ENCODE assay signal across 7 mouse cellular contexts in the genomic region with DNA sequence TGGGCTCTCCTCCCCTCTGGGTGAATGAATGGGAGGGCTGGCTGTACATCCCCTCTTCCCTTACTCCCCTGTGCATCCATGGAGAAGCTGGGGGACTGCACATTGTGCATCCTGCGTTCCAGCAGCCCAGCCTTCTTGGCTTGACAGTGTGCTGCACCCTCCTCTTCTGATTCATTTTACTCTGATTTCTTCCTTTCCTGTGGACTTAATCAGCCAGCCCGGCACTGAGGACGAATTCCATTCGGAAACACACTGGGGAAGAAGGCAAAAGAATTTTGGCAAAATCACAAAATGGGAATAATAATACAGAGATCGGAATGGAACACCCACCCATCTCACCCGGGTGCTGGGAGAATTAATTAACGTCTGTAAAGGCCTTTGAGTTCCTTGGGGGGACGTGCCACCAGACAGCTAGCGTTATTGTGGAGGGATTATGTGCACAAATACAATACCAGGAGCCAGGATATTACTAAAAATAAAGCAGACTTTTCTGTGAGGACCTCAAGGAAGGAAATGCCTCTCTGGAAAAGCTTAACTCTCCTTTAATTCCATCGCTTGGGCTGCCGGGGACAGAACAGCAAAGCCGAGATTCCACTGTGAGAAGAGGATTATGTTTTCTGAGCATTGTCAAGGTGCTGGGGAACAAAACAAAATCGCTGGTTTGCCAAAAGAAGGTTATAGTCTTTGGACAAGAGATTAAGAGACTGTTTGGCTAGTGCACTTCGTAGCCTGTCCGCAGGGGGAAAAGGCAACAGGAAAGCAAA. TPM values are rescaled to one million over a fixed set of nuclear protein-coding genes. Genes with fewer than 3 reads are reported as not detected.
A peak's percentile ranks its signal among the peaks of the same experiment; 100 is the strongest.
DNase-seq lines count a peak whose midpoint lies in the region; ATAC-seq lines count a peak whose summit lies in the region.

No protein-coding gene starts in this region.

- no peaks in the 10 kb centered on the region for H3K9me3 ChIP-seq in forebrain, embryonic 11.5 days (ENCODE audit: control insufficient read depth, low read length)
- H3K9me3 ChIP-seq in limb, embryonic 12.5 days, result no peaks in the 10 kb centered on the region

- peak overlapping the region; percentile 92 for H3K27ac ChIP-seq in forebrain, embryonic 11.5 days (ENCODE audit: low read depth, low read length)
- peak overlapping the region; percentile 64; the same call in 1 of the 2 replicates for H3K27ac ChIP-seq in limb, embryonic 12.5 days

- 5% methylated on average over 15 of the region's 15 CpGs for WGBS in forebrain, embryonic 11.5 days
- 33% methylated on average over 15 of the region's 15 CpGs for WGBS in limb, embryonic 12.5 days

- no peaks in the 10 kb centered on the region for H3K36me3 ChIP-seq in forebrain, embryonic 11.5 days (ENCODE audit: control insufficient read depth, insufficient read depth, low read length)
- H3K36me3 ChIP-seq in limb, embryonic 12.5 days, result peaks cover 2% of the 10 kb centered on the region; the same call in 1 of the 2 replicates

- peak; percentile 86 for ATAC-seq in forebrain, embryonic 11.5 days (replicated peaks; ENCODE audit: low FRiP score)
- ATAC-seq in limb, embryonic 12.5 days (ENCODE audit: insufficient number of reproducible peaks, insufficient read depth, low FRiP score, low TSS enrichment, low read depth), result no peak

- peak overlapping the region; percentile 11; the same call in 1 of the 2 replicates for H3K4me3 ChIP-seq in forebrain, embryonic 11.5 days (ENCODE audit: low read depth, low read length)
- 0 out of 2 replicates have a peak overlapping the region, but pooled peaks have one; percentile 3 for H3K4me3 ChIP-seq in limb, embryonic 12.5 days (replicated peaks)

- no peaks in the 10 kb centered on the region for H3K27me3 ChIP-seq in forebrain, embryonic 11.5 days (ENCODE audit: control insufficient read depth, insufficient read depth, low read length)
- H3K27me3 ChIP-seq in limb, embryonic 12.5 days, result no peaks in the 10 kb centered on the region

- H3K9ac ChIP-seq in forebrain, embryonic 11.5 days (ENCODE audit: low read length), result peak overlapping the region; percentile 20
- H3K9ac ChIP-seq in limb, embryonic 12.5 days (replicated peaks), result peak overlapping the region; percentile 42; the same call in 1 of the 2 replicates

- peak overlapping the region; percentile 42 for H3K4me2 ChIP-seq in forebrain, embryonic 11.5 days (ENCODE audit: low read depth, low read length, severe bottlenecking)
- H3K4me2 ChIP-seq in limb, embryonic 12.5 days, result peak overlapping the region; percentile 47

- peaks cover 11% of the 10 kb centered on the region for H3K4me1 ChIP-seq in forebrain, embryonic 11.5 days (replicated peaks; ENCODE audit: control insufficient read depth, insufficient read depth, low read length)
- peaks cover 18% of the 10 kb centered on the region for H3K4me1 ChIP-seq in limb, embryonic 12.5 days (replicated peaks)

- peak; percentile 50 for DNase-seq in lung, postnatal 10 days
- DNase-seq in lung, postnatal 25 days (ENCODE audit: low spot score), result no peak
- peak; percentile 72 for DNase-seq in forebrain, embryonic 11.5 days (ENCODE audit: low spot score)
- DNase-seq in heart, postnatal 4 days, result peak; percentile 42
- peak; percentile 21 for DNase-seq in skeletal muscle tissue, adult 2 months (ENCODE audit: low read depth, low spot score)
- no peak for DNase-seq in spleen, postnatal 10 days (ENCODE audit: low spot score in 2 of 2)

RNA-seq across cellular contexts. Expression of gene Spry1, which starts 53.6 kb away (rescaled TPM):
- polyA plus RNA-seq in forebrain, embryonic 11.5 days (2014; fragmentation: Nextera tagmentation; extraction: Ambion mirVana), result 20.9 and 24.4 TPM in 2 replicates
- 10 to 100 TPM; 39.2 to 40.0 TPM for total RNA-seq in heart, postnatal 4 days (2021)
- polyA plus RNA-seq in limb, embryonic 12.5 days (2016; fragmentation: Nextera tagmentation; extraction: Ambion mirVana), result 19.3 and 19.9 TPM in 2 replicates

Comparison
In these comparisons a context has a peak if more than half of its experiments do, and no peak if none do; other contexts are left out.
1. DNase-seq: peak in lung, postnatal 10 days (single experiment), forebrain, embryonic 11.5 days (single experiment), heart, postnatal 4 days (single experiment) and skeletal muscle tissue, adult 2 months (single experiment); none in lung, postnatal 25 days (single experiment) and spleen, postnatal 10 days (0 of 2).